Mouse (Mus musculus) midbrain, embryonic 13.5 days (tissue): Measurements from ENCODE around the gene Msh5. TPM values are rescaled to one million over a fixed set of nuclear protein-coding genes. Genes with fewer than 3 reads are reported as not detected.

Source experiments
- ATAC-seq: fragments of 200-750 bp; cut with Nextera tagmentation; 2 replicates; pipeline ENCODE4 v1.8.0; 2017; ENCODE audit warnings: mild to moderate bottlenecking, moderate TSS enrichment, moderate library complexity
- H3K27ac ChIP-seq: fragments of 300-500 bp; sonication (generic); 2 replicates; pipeline ENCODE4 v1.5.1; 2015; ENCODE audit warnings: inconsistent platforms, mild to moderate bottlenecking, moderate library complexity
- H3K27me3 ChIP-seq: fragments of 300-500 bp; sonication (generic); 2 replicates; pipeline ENCODE4 v1.6.1; 2015; ENCODE audit warnings: mild to moderate bottlenecking, inconsistent platforms
- H3K36me3 ChIP-seq: fragments of 300-500 bp; sonication (generic); 2 replicates; pipeline ENCODE4 v1.6.1; 2015; ENCODE audit warnings: mild to moderate bottlenecking, inconsistent platforms
- H3K4me1 ChIP-seq: fragments of 300-500 bp; sonication (generic); replicated peaks from 2 replicates; pipeline ENCODE4 v1.6.1; 2015; ENCODE audit warnings: inconsistent platforms
- H3K4me2 ChIP-seq: fragments of 300-500 bp; sonication (generic); replicated peaks from 2 replicates; pipeline ENCODE4 v1.6.1; 2015; ENCODE audit warnings: moderate library complexity, mild to moderate bottlenecking, inconsistent platforms
- H3K4me3 ChIP-seq: fragments of 300-500 bp; sonication (generic); replicated peaks from 2 replicates; pipeline ENCODE4 v1.5.1; 2015; ENCODE audit warnings: mild to moderate bottlenecking, inconsistent platforms
- H3K9ac ChIP-seq: fragments of 300-500 bp; sonication (generic); replicated peaks from 2 replicates; pipeline ENCODE4 v1.6.1; 2015; ENCODE audit warnings: mild to moderate bottlenecking, inconsistent platforms
- H3K9me3 ChIP-seq: fragments of 300-500 bp; sonication (generic); 2 replicates; pipeline ENCODE4 v1.6.1; 2016; ENCODE audit warnings: mild to moderate bottlenecking, inconsistent platforms
- WGBS: fragments of 180-500 bp; shearing (Covaris S2); methylation state at CpG from one replicate; pipeline ENCODE4 v1.1.7; 2015; 5-methylcytosine and 5-hydroxymethylcytosine counted together
- polyA plus RNA-seq: library from polyadenylated mRNA; unstranded; fragments of >200 nt; fragmentation: Nextera tagmentation; extraction: Ambion mirVana; gene quantifications from 2 replicates; pipeline ENCODE4 v1.2.1, GENCODE M21; 2015

Msh5 gene
- polyA plus RNA-seq, 1 experiment from 2014 or later, result 3.7 TPM

- H3K4me1 ChIP-seq, result peaks cover 35% of the 10 kb centered on the region
- H3K9me3 ChIP-seq, result no peaks in the 10 kb centered on the region
- peak; percentile 25; the same call in 1 of the 2 replicates for ATAC-seq
- peaks cover 30% of the 10 kb centered on the region for H3K36me3 ChIP-seq
- H3K27ac ChIP-seq, result no peak within 1 kb of the TSS
- peak within 1 kb of the TSS; percentile 27 for H3K4me3 ChIP-seq
- peaks cover 45% of the 10 kb centered on the region for H3K27me3 ChIP-seq
- WGBS, result 2% methylated on average over 48 of the region's 48 CpGs
- H3K9ac ChIP-seq, result peak within 1 kb of the TSS; percentile 48
- peak within 1 kb of the TSS; percentile 50 for H3K4me2 ChIP-seq
These were observed 18.7 kb upstream of the Msh5 start, which contains the start of gene Ly6g6c for GRCm38 (mm10) chr17:35064951-35065947. Ly6g6c (plus strand) TSS chr17:35065388.

GRCm38 (mm10) chr17:35064378-35064877, 17.9 kb upstream of the Msh5 start:
- Histone ChIP-seq H3K27ac (no peak overlapping the region), H3K27me3 (peaks cover 45% of the 10 kb centered on the region), H3K9ac (no peak overlapping the region), H3K36me3 (peaks cover 30% of the 10 kb centered on the region), H3K4me3 (peak overlapping the region; percentile 27), H3K4me2 (peak overlapping the region; percentile 50), H3K4me1 (peaks cover 41% of the 10 kb centered on the region), H3K9me3 (no peaks in the 10 kb centered on the region)
- 34% methylated on average over 10 of the region's 10 CpGs for WGBS
- no peak for ATAC-seq

GRCm38 (mm10) chr17:35063466-35063865, 16.9 kb upstream of the Msh5 start:
- Histone ChIP-seq H3K4me3 (no peak overlapping the region), H3K27ac (no peak overlapping the region), H3K27me3 (peaks cover 39% of the 10 kb centered on the region), H3K9ac (no peak overlapping the region), H3K4me2 (no peak overlapping the region), H3K9me3 (no peaks in the 10 kb centered on the region), H3K36me3 (peaks cover 30% of the 10 kb centered on the region), H3K4me1 (peaks cover 44% of the 10 kb centered on the region)
- ATAC-seq, result no peak
- 90% methylated on average over 3 of the region's 3 CpGs for WGBS

GRCm38 (mm10) chr17:35061299-35061698, 14.8 kb upstream of the Msh5 start:
- peaks cover 31% of the 10 kb centered on the region for H3K27me3 ChIP-seq
- H3K4me3 ChIP-seq, result no peak overlapping the region
- H3K4me2 ChIP-seq, result peak overlapping the region; percentile 86; the same call in 1 of the 2 replicates
- peaks cover 32% of the 10 kb centered on the region for H3K36me3 ChIP-seq
- no peaks in the 10 kb centered on the region for H3K9me3 ChIP-seq
- H3K9ac ChIP-seq, result no peak overlapping the region
- 79% methylated on average over 8 of the region's 8 CpGs for whole genome bisulfite sequencing
- ATAC-seq, result no peak
- H3K27ac ChIP-seq, result no peak overlapping the region
- H3K4me1 ChIP-seq, result peaks cover 49% of the 10 kb centered on the region

GRCm38 (mm10) chr17:35060737-35061297, 14.3 kb upstream of the Msh5 start:
- Histone ChIP-seq H3K4me1 (peaks cover 46% of the 10 kb centered on the region), H3K9ac (peak overlapping the region; percentile 91), H3K9me3 (no peaks in the 10 kb centered on the region), H3K27ac (no peak overlapping the region), H3K4me2 (peak overlapping the region; percentile 86), H3K27me3 (peaks cover 26% of the 10 kb centered on the region), H3K4me3 (peak overlapping the region; percentile 88), H3K36me3 (peaks cover 36% of the 10 kb centered on the region)
- WGBS, result 64% methylated on average over 22 of the region's 22 CpGs
- no peak for ATAC-seq

- H3K4me2 ChIP-seq, result peak overlapping the region; percentile 86
- peaks cover 19% of the 10 kb centered on the region for H3K27me3 ChIP-seq
- H3K36me3 ChIP-seq, result peaks cover 41% of the 10 kb centered on the region
- H3K9me3 ChIP-seq, result no peaks in the 10 kb centered on the region
- WGBS, result 31% methylated on average over 14 of the region's 14 CpGs
- peak overlapping the region; percentile 88 for H3K4me3 ChIP-seq
- peak overlapping the region; percentile 91 for H3K9ac ChIP-seq
- peaks cover 39% of the 10 kb centered on the region for H3K4me1 ChIP-seq
- peak; percentile 10 for ATAC-seq
- H3K27ac ChIP-seq, result no peak overlapping the region
These were observed 13.5 kb upstream of the Msh5 start for GRCm38 (mm10) chr17:35060071-35060470.

DNA sequence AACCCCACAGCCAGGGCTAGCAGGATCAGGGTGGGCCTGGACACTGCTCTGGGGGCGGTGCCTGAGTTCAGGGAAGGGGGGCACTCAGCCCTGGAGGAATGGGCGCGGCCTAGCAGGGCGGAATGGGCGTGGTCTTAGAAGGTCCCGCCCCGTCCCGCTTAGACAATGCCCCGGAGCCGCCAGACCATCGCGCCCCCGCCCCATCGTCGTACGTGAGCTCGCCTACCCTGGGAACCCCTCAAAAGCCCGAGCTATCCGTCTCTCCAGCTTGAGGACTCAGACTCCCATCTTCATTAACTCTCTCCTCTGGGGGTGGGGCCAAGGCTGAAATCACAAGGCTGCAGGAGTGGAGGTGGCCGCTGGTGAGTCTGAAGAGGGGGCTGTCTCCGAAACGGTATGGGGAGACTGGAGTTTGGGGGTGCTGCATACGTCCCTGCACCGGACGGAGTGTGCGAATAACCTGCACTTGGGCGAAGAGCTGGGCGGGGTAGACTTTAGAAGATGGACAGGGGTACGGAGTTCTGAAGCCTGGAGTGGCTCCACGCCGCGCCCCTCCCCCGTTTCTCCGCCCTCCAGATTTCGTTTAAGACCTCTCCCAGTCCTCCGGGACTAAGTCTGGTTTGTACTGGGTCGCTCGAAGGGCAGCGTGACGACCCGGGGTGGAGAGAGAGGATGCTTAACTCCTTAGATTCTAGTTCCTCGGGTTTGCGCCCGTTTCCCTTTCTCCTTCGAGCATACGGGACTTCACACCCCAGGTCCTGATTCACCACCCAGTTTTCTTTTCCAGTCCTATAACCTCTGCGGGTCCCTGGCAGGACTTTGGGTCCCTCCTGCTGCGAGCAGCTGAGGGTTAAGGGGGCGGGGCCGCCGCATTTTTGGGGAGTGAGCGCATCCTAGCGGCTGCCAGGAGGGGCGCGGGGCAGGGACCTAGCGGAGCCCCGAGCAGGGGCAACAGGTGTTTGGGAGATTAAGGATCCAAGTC, 12.7 kb upstream of the Msh5 start, which contains the start of gene Ddah2:
Gene Ddah2 (plus strand): TSS at position 125 of the 982 bp plus-strand sequence.
- peak; percentile 90 for ATAC-seq
- Histone ChIP-seq H3K9ac (peak within 1 kb of the TSS; percentile 91), H3K4me2 (peak within 1 kb of the TSS; percentile 86), H3K27me3 (peaks cover 14% of the 10 kb centered on the region), H3K36me3 (peaks cover 46% of the 10 kb centered on the region), H3K4me3 (peak within 1 kb of the TSS; percentile 88), H3K9me3 (no peaks in the 10 kb centered on the region), H3K4me1 (peaks cover 30% of the 10 kb centered on the region), H3K27ac (peak within 1 kb of the TSS; percentile 88)
- under 1% methylated on average over 57 of the region's 57 CpGs for WGBS

DNA sequence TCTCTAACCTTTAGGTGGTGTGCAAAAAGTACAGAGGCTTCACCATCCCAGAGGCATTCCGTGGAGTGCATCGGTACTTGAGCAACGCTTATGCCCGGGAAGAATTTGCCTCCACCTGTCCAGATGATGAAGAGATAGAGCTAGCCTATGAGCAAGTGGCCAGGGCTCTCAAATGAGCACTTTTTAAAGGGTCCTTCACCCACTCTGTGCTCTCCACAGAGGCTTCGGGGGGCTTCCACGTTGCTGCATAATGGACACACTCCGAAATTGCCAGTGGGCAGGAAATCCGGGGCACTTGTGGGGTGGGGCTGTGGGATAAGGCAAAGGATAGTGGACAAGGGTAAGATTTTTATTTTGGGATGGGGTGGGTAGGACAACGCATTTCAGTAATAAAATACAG, 11.8 kb upstream of the Msh5 start:
- peak overlapping the region; percentile 86 for H3K4me2 ChIP-seq

GRCm38 (mm10) chr17:35057090-35057489, 10.5 kb upstream of the Msh5 start:
- H3K9ac ChIP-seq, result no peak overlapping the region
- 85% methylated on average over 3 of the region's 3 CpGs for WGBS
- no peaks in the 10 kb centered on the region for H3K9me3 ChIP-seq
- H3K36me3 ChIP-seq, result peaks cover 40% of the 10 kb centered on the region
- ATAC-seq, result no peak
- H3K4me2 ChIP-seq, result no peak overlapping the region
- peaks cover 38% of the 10 kb centered on the region for H3K4me1 ChIP-seq
- H3K4me3 ChIP-seq, result no peak overlapping the region
- H3K27me3 ChIP-seq, result no peaks in the 10 kb centered on the region
- no peak overlapping the region for H3K27ac ChIP-seq

More for the DNA sequence above, 11.8 kb upstream of the Msh5 start:
- Histone ChIP-seq H3K27ac (peak overlapping the region; percentile 88; the same call in 1 of the 2 replicates), H3K36me3 (peaks cover 48% of the 10 kb centered on the region), H3K4me3 (peak overlapping the region; percentile 88), H3K9me3 (no peaks in the 10 kb centered on the region), H3K4me1 (peaks cover 29% of the 10 kb centered on the region), H3K27me3 (peaks cover 5% of the 10 kb centered on the region; the same call in 1 of the 2 replicates), H3K9ac (peak overlapping the region; percentile 91; the same call in 1 of the 2 replicates)
- 70% methylated on average over 9 of the region's 9 CpGs for WGBS
- ATAC-seq, result peak; percentile 18; the same call in 1 of the 2 replicates

- Histone ChIP-seq H3K27me3 (no peaks in the 10 kb centered on the region), H3K27ac (no peak overlapping the region), H3K9ac (no peak overlapping the region; the same call in 1 of the 2 replicates), H3K4me1 (peaks cover 41% of the 10 kb centered on the region), H3K4me2 (no peak overlapping the region), H3K4me3 (no peak overlapping the region), H3K9me3 (no peaks in the 10 kb centered on the region), H3K36me3 (peaks cover 30% of the 10 kb centered on the region)
- no peak for ATAC-seq
- 91% methylated on average over 7 of the region's 7 CpGs for WGBS
These were observed 9.3 kb upstream of the Msh5 start for GRCm38 (mm10) chr17:35055691-35056495.
